Mouse (Mus musculus): ENCODE measurements at regions not wholly inside any gene's neighbourhood (a gene's known extent, or its start where the extent isn't known, plus 50 kb on each side); places are given as distances from the start of the nearest gene placed in this dataset.
A peak's percentile ranks its signal among the peaks of the same experiment; 100 is the strongest.

DNA sequence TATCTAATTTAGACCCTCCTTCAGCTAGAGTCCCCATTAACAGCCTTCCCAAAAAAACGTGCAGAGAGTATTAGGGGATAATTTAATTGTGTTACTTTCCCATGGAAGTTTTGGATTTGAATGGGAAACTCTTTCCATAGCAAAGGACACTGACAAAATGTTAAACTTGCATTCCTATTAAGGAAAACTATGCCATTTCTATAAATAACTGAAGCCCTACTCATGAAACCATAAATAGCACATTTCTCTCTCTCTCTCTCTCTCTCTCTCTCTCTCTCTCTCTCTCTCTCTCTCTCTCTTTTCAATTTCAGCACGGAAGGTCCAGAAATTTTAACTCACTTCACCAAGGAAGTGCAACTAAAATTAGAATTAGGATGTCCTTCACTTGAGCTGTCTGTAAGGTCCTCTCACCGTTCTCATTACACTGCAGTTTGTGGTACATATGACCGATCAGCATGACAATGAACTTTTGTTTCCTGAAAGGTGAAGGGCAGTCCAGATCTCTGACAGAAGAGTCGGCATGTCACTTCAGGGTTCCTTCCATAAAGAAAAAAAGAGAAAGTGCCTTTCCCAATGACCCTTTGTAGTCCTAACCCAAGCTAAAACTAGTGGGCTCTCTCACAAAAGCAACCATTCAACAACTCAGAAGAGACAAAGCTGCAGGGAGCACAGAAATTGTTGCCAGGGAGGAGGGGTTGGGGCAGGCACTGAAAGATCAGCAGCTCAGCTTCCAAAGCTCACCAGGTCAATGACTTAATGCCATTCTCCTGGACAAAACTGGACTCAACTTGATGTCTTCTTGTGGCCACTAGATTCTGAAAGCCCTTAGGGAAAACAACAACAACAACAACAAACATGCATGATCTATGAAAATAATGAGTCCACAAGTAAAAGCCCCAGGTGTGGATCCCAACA lies 696.9 kb downstream of the Diaph3 start:
- DNase-seq: no peak

DNA sequence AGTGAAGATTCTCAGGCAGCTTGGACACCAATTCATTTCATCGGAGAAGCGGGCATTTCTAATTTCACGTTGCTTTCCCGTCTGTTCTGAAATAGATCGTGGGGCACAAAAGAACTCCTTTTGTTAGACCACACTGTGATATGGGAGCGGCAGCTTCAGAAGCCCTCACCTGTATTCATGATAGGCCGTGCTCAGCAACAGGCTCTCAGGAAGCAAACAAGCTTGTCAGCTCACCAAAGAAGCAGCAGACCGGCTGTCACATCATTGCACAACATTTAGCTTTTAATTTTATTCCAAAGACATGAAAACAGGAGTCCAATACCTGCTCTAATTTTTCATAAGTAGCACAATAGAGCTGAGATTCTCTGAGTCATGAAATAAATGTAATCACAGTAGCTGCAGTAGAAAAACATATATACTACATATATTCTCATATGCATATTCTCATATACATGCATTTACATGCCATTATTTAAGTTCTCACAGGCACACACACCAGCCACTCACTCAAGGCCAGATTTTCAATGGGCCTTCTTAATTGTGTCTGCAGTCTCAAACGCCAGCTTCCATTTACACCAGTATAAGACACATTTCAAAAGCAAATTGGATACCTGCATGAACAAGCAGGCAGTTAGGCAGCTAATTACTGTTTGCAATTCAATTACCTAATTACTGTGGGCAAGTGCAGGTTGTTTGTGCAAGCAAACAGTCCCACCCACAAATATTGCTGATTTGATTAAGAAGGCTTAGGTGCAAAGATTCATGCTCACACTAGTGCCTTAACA lies 698.9 kb downstream of the Diaph3 start:
- DNase-seq: no peak

GRCm38 (mm10) chr14:86437383-86437782 lies 703.7 kb downstream of the Diaph3 start:
- no peak for DNase-seq

DNA sequence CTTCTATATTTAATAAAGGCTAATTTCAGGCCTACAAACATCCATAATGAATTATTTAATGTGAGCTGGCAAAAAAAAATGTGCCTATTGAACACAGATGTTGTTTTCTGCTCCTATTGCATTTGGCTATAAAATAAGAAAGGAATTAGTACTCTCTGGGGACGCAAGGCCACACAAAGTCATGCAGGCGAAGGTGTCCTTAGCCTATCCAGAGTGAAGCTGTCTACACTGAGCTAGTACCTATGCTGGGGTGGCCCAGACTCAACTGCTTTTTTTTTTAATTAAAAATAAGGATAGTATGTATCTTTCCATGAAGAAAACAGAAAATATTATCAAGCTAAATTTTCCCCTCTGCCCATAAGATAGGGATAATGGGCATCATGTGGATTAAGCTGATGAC lies 705.7 kb downstream of the Diaph3 start:
- no peak for DNase-seq

GRCm38 (mm10) chr14:86431215-86431816 lies 709.7 kb downstream of the Diaph3 start:
- DNase-seq: no peak

DNA sequence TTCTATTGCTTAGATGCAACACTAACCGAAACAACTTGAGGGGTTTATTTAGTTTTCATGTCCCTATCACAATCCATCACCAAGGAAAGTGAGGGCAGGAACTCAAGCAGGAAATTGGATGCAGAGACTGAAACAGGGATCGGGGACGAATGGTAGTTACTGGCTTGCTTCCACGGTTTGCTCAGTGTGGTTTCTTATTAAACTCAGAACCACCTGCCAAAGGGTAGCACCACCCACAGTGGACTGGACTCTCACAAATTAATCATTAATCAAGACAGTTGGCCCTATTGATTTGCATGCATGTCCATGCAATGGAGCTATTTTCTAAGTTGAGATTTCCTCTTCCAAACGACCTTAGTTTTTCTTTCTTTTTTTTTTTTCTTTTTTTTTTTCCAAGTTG lies 719.2 kb downstream of the Diaph3 start:
- peak; percentile 18 to 27 for DNase-seq

GRCm38 (mm10) chr14:86419959-86420598 lies 721.0 kb downstream of the Diaph3 start:
- no peak for DNase-seq

GRCm38 (mm10) chr14:86396876-86397275 lies 744.2 kb downstream of the Diaph3 start:
- DNase-seq: no peak

DNA sequence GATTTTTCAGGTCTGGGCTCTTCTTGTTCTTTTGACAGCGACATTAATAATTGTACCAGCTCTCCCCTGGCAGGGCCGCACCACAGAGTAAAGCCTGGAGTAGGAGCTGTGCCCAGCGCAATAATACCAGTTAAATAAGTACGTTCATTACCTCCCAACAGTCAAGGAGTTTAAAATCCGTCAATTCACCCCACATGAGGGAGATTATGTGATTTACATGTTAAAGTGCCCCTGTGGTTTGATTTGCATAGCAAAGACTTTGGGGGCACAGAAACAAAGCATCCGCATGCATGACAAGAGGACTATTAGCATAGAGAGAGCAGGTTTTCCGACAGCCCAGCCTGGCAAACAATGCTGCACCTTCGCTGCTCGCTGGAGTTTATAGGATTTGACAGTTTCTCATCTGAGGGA lies 745.1 kb downstream of the Diaph3 start:
- DNase-seq: peak; percentile 38 to 46

- DNase-seq: peak; percentile 75 to 84
Measured at GRCm38 (mm10) chr14:86395531-86395930, 745.5 kb downstream of the Diaph3 start.

GRCm38 (mm10) chr14:86395068-86395467 lies 746.0 kb downstream of the Diaph3 start:
- peak; percentile 16 to 33 for DNase-seq

DNA sequence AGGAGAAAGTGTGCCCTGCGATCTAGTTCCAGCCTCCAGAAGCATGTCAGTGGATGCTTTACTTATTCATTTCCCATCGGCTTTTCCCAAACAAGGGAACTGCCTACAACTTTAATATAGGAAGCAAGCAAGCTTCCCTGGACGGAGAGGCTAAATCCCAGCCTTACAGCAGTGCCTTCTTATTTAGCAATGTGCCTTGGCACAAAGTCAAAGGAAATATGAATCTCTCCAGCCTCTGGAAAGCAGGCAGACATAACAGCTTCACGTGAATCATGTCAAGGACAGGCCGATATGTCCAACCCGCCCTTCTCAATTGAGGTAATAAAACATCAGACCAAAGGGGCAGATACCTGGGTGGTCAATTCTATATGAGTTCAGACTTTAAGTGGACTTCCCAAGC lies 755.9 kb downstream of the Diaph3 start:
- DNase-seq: no peak

GRCm38 (mm10) chr14:86365032-86365431 lies 776.0 kb downstream of the Diaph3 start:
- no peak for DNase-seq

DNA sequence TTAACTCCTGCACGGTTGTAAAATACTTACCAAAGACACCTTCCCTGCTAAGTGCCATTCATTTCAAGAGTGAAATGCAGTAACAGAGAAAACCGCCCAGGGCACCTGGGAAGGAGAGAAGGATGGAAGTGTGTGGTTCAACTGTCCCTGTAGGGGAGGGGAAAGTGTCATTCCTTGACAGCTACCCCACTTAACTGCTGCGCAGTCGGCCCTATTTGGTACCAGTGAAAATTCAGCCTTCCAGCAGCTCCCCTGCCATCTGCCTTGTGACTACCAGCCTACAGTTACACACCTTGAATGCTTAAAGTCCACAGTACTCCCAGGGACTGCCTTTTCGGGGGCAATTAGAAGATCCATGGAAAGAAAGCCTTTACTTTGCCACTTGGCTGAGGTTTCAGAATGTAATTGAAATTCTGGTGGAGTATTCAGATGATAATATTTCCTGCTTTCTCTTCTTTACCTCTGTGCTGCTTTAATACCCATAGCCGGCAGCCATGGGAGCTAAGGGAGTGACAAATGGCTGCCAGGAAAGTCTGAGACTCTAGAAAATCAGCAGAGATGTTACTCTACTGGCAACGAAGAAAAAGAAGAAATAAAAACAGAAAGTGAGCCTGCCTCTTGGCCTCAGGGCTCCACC lies 780.5 kb downstream of the Diaph3 start:
- DNase-seq: peak; percentile 8 to 22

GRCm38 (mm10) chr14:86358584-86358983 lies 782.5 kb downstream of the Diaph3 start:
- DNase-seq: peak; percentile 24 to 67

GRCm38 (mm10) chr14:86350526-86350925 lies 790.5 kb downstream of the Diaph3 start:
- no peak for DNase-seq

- no peak for DNase-seq
Measured at GRCm38 (mm10) chr14:86339007-86339406, 802.0 kb downstream of the Diaph3 start.

GRCm38 (mm10) chr14:86337052-86337451 lies 804.0 kb downstream of the Diaph3 start:
- DNase-seq: no peak

DNA sequence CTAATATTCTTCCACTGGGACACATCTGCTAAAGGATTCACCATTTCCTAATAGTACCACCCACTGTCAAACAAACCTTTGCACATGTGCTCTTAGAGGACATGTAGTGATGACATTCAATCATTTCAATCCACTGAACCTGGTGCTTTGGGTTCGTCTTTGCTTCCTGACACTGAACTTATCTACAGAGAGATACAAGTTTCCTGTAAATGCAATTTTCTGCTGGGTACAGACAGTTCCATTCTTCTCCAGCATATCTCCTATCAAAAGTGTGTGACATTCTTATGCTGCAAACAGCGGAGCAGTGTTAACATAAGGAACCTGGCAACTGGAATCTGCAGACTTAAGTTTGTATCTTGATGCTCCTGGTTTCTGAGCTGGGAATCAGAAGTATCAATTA lies 805.8 kb downstream of the Diaph3 start:
- no peak for DNase-seq

DNA sequence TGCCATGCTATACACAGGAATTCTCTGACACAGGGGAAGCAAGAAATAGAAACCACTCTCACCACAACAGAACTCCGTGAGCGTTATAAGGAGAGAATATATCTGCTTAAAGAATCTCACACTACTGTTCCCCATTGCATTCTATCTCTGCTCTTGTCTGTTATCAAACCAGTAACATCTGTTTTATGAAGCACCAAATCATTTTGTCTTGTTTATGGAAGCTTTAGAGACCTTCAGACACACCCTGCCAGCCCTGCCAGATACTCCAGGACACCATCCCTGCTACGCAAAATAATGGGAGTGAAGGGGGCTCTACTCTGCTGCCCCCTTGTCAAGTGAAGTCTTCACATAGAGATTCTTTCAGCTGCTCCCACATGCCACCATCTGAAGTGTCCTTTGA lies 811.9 kb downstream of the Diaph3 start:
- DNase-seq: no peak

- peak; percentile 13 to 28 for DNase-seq
Measured at GRCm38 (mm10) chr14:86327646-86328045, 813.4 kb downstream of the Diaph3 start.

- DNase-seq: no peak
Measured at GRCm38 (mm10) chr14:86322365-86322764, 818.7 kb downstream of the Diaph3 start.
